Mouse (Mus musculus) neural tube, embryonic 11.5 days (tissue): ENCODE measurements around the gene Lsm7. TPM values are rescaled to one million over a fixed set of nuclear protein-coding genes. Genes with fewer than 3 reads are reported as not detected.
A peak's percentile ranks its signal among the peaks of the same experiment; 100 is the strongest.
"Not testable (repeated sequence)": the region's sequence is repeated elsewhere in the genome, so short reads cannot be mapped to it uniquely, and the experiment has no call there.

Experiments
- ATAC-seq: fragments of 200-750 bp; cut with Nextera tagmentation; 2 replicates; pipeline ENCODE4 v1.8.0; 2017; ENCODE audit warnings: moderate number of reproducible peaks, mild to moderate bottlenecking, moderate TSS enrichment, moderate library complexity; ENCODE audit not compliant: insufficient read depth, low FRiP score, low TSS enrichment
- DNase-seq: peaks from one replicate; pipeline ENCODE4 v3.0.0-alpha.2; 2015; ENCODE audit warnings: low spot score
- H3K27ac ChIP-seq: fragments of 300-500 bp; sonication (generic); 2 replicates; pipeline ENCODE4 v1.5.1; 2014; ENCODE audit warnings: low read depth, mild to moderate bottlenecking, low read length
- H3K27me3 ChIP-seq: fragments of 300-500 bp; sonication (generic); 2 replicates; pipeline ENCODE4 v1.6.1; 2014; ENCODE audit warnings: mild to moderate bottlenecking, low read length, mixed read lengths; ENCODE audit not compliant: control insufficient read depth, insufficient read depth
- H3K36me3 ChIP-seq: fragments of 300-500 bp; sonication (generic); 2 replicates; pipeline ENCODE4 v1.6.1; 2014; ENCODE audit warnings: mild to moderate bottlenecking, low read length, moderate library complexity, mixed read lengths; ENCODE audit not compliant: control insufficient read depth, insufficient read depth
- H3K4me1 ChIP-seq: fragments of 300-500 bp; sonication (generic); 2 replicates; pipeline ENCODE4 v1.6.1; 2014; ENCODE audit warnings: low read length, mixed read lengths; ENCODE audit not compliant: control insufficient read depth, insufficient read depth
- H3K4me2 ChIP-seq: fragments of 300-500 bp; sonication (generic); 2 replicates; pipeline ENCODE4 v1.6.1; 2014; ENCODE audit warnings: low read depth, mild to moderate bottlenecking, moderate library complexity
- H3K4me3 ChIP-seq: fragments of 300-500 bp; sonication (generic); 2 replicates; pipeline ENCODE4 v1.5.1; 2014; ENCODE audit warnings: low read depth, low read length
- H3K9ac ChIP-seq: fragments of 300-500 bp; sonication (generic); 2 replicates; pipeline ENCODE4 v1.6.1; 2014; ENCODE audit warnings: mild to moderate bottlenecking, low read length
- H3K9me3 ChIP-seq: fragments of 300-500 bp; sonication (generic); 2 replicates; pipeline ENCODE4 v1.6.1; 2016; ENCODE audit warnings: low read length; ENCODE audit not compliant: control insufficient read depth
- WGBS: fragments of 180-500 bp; shearing (Covaris S2); extraction: QIAGEN DNeasy Blood & Tissue Kit; methylation state at CpG from one replicate; pipeline ENCODE4 v1.1.7; 2014; 5-methylcytosine and 5-hydroxymethylcytosine counted together
- polyA plus RNA-seq: library from polyadenylated mRNA; unstranded; fragments of >200 nt; fragmentation: Nextera tagmentation; extraction: Ambion mirVana; gene quantifications from 2 replicates; pipeline ENCODE4 v1.2.1, GENCODE M21; 2014

Gene Lsm7
- polyA plus RNA-seq, 1 experiment from 2014 or later = 307 TPM

DNA sequence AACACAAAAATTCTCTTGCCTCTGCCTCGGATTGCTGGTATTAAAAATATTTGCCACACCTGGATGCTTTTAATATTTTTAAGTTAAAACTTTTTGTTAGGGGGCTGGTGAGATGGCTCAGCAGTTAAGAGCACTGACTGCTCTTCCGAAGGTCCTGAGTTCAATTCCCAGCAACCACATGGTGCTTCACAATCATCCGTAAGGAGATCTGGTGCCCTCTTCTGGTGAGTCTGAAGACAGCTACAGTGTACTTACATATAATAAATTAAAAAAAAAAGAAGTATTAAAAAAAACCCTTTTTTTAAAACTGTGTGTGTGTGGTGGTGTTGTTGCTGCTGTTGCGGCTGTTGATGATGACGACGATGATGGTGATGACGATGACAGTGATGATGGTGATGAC lies 37.1 kb downstream of the Lsm7 start:
- not testable (repeated sequence) for DNase-seq, H3K27me3 ChIP-seq, H3K27ac ChIP-seq, H3K9ac ChIP-seq, H3K4me2 ChIP-seq, H3K9me3 ChIP-seq, ATAC-seq, H3K4me3 ChIP-seq, H3K36me3 ChIP-seq, H3K4me1 ChIP-seq
- 85% methylated on average over 7 of the region's 7 CpGs for WGBS

DNA sequence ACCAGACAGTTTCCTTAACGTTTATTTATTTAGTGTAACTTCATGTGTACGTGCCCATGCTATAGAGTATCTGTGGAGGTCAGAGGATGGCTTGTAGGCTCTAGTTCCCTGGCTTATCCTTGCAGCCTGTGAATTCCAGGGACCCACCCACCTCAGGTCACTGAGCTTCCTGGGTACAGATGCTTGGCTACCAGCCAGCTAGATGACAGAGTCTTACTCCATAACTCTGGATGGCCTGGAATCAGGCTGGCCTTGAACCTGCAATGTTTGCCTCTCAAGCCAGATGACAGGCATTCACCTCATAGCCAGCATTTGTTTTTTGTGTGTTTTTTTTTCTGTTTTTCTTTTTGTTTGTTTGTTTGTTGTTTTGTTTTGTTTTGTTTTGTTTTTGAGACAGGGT lies 37.8 kb downstream of the Lsm7 start:
- Histone ChIP-seq H3K4me3 (no peak overlapping the region), H3K27me3 (no peaks in the 10 kb centered on the region), H3K9me3 (no peaks in the 10 kb centered on the region), H3K27ac (no peak overlapping the region), H3K36me3 (no peaks in the 10 kb centered on the region), H3K9ac (no peak overlapping the region), H3K4me1 (no peaks in the 10 kb centered on the region), H3K4me2 (no peak overlapping the region)
- no peak for ATAC-seq
- no peak for DNase-seq
- WGBS = 69% methylated on average over 2 of the region's 2 CpGs

DNA sequence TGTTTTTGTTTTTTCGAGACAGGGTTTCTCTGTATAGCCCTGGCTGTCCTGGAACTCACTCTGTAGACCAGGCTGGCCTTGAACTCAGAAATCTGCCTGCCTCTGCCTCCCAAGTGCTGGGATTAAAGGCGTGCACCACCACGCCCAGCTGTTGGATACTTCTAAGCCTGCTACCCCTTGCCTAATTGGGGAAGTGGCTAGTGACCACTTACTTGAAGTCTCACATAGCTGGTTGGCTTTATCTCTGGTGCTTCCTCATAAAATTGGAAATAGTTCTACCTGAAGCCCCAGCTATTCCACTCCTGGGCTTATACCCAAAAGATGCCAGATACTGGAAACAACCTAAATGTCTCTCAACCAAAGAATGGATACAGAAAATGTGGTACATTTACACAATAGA lies 38.7 kb downstream of the Lsm7 start:
- ATAC-seq, H3K4me2 ChIP-seq: not testable (repeated sequence)
- 78% methylated on average over 3 of the region's 3 CpGs for WGBS

DNA sequence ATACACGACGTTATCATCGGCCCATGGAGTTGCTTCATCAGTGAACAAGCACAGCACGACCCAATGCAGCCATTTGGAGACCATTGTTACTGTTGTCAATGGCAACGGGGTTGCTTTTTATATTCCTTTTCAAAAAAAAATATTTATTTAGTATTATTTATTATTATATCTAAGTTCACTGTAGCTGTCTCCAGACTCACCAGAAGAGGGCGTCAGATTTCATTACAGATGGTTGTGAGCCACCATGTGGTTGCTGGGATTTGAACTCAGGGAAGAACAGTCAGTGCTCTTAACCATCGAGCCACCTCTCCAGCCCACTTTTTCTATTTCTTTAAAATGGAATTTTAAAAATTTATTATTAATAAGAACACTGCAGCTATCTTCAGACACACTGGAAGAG lies 40.2 kb downstream of the Lsm7 start:
- no peak for ATAC-seq
- peaks cover 3% of the 10 kb centered on the region; the same call in 1 of the 2 replicates for H3K4me1 ChIP-seq
- no peak overlapping the region for H3K9ac ChIP-seq
- peaks cover 7% of the 10 kb centered on the region; the same call in 1 of the 2 replicates for H3K27me3 ChIP-seq
- no peak overlapping the region for H3K4me2 ChIP-seq
- no peak overlapping the region for H3K27ac ChIP-seq
- 74% methylated on average over 7 of the region's 7 CpGs for WGBS
- DNase-seq = no peak
- no peaks in the 10 kb centered on the region for H3K9me3 ChIP-seq
- H3K4me3 ChIP-seq = no peak overlapping the region
- no peaks in the 10 kb centered on the region for H3K36me3 ChIP-seq

More for the DNA sequence above, 38.7 kb downstream of the Lsm7 start:
- not testable (repeated sequence) for DNase-seq, H3K9me3 ChIP-seq, H3K27me3 ChIP-seq, H3K4me3 ChIP-seq, H3K9ac ChIP-seq, H3K4me1 ChIP-seq, H3K36me3 ChIP-seq, H3K27ac ChIP-seq

DNA sequence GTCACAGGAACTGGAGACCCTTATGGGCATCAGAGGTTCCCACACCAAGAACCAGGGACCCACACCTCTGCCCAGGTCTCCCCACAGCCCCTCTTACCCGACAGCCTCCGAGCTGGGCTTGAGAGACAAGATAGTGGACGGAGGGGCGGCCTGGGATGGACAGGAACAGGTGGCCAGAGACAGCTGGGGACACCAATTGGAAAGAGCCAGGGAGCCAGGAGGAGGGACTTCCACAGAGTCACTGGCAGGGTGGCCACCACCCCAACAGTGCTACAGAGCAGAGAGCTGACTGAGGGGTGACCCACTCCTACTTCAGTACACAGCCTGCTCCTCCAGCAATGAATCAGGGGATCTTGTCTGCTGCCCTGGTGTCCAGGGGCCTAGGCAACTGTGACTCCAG lies 41.6 kb downstream of the Lsm7 start, which contains the start of gene Jsrp1:
Gene Jsrp1 (minus strand): TSS at position 133 of the 400 bp plus-strand sequence.
- Histone ChIP-seq H3K9me3 (no peaks in the 10 kb centered on the region), H3K9ac (no peak within 1 kb of the TSS), H3K36me3 (no peaks in the 10 kb centered on the region), H3K27ac (no peak within 1 kb of the TSS), H3K27me3 (peaks cover 17% of the 10 kb centered on the region), H3K4me3 (no peak within 1 kb of the TSS), H3K4me1 (peaks cover 11% of the 10 kb centered on the region; the same call in 1 of the 2 replicates), H3K4me2 (no peak within 1 kb of the TSS)
- DNase-seq (no peak), ATAC-seq (no peak)
- WGBS = 67% methylated on average over 4 of the region's 4 CpGs

DNA sequence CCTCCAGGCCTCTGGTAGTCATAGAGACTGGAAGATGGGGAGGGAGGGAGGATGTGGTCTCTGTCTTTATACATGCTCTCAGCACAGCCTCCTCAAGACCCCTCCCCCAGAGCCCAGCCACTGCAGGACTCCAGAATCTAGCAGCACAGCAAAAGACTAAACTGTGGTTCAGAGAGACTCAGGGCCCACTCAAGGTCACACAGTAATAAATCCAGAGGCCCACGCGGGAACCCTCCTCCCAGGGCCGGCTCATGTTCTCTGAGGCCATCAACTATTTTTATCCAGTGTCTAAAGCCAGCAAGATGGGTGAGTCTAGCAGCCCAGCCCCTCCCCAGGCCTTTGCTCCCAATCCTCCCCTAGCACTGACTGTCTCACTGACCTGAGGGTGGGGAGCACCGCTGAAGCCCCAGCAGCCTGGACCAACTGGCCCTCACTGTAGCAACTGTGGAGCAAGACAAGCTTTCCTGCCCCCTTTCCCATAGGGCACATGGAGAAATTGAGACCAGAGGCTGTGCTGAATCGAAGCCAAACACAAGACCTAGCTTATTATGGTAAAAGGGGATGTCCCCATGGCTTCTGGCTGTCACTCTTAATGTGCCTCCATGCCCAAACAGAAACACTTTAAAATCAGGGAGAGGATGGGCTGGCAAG lies 42.5 kb downstream of the Lsm7 start:
- H3K27ac ChIP-seq = no peak overlapping the region
- no peaks in the 10 kb centered on the region for H3K9me3 ChIP-seq
- H3K9ac ChIP-seq = no peak overlapping the region
- no peaks in the 10 kb centered on the region for H3K36me3 ChIP-seq
- H3K4me1 ChIP-seq = peaks cover 13% of the 10 kb centered on the region; the same call in 1 of the 2 replicates
- WGBS = 61% methylated on average over 5 of the region's 5 CpGs
- H3K27me3 ChIP-seq = peaks cover 21% of the 10 kb centered on the region
- ATAC-seq (no peak), DNase-seq (no peak)
- H3K4me2 ChIP-seq = no peak overlapping the region
- H3K4me3 ChIP-seq = no peak overlapping the region

DNA sequence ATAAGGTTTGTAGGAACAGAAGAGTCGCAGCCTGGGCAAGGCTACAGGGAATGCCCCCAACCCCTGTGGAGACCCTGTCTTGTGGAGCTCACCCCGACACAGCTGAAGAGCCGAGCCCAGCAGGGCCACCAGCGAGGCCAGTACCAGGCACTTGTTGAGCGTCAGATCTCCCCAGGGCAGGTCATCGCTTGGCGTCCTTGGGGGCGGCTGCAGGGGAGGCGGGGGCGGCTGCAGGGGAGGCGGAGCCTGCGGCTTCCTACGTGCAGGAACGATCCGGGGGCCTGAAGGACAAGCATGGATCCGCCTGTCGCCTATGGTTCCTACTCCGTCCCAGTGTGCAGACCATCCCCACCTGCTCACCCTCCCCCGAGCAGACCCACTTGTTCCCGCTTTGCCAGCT lies 44.9 kb downstream of the Lsm7 start:
- no peak overlapping the region for H3K4me3 ChIP-seq
- no peaks in the 10 kb centered on the region; the same call in 1 of the 2 replicates for H3K36me3 ChIP-seq

DNA sequence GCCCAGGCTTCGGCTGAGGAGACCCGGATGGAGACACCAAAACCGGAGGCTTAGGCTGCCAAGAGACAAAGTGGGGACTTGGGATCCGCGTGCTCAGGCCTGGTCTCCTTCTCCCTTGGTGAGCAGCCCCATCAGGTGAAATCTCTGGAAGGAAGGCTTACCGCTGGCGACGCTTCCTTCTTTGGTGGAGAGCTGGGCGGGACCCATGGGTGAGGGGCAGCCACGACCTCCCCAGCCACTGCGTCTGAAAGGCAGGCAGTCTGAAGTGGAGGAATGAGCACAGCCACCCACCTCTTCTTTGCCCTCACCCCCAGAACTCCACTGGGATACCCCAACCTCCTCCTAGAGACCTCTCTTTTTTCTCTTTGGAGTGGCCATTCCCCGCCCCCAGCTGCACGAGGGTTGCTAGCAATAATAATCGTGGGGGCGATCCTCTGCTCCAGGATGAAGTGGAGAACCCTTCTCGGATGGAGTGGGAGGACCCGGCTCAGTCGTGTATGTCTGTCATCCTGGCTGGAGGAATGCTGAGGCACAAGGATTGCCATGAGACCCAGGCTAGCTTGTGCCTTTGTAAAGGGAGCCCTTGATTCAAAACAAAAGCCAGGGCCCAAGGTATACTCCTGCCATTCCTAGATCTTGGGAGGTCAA lies 45.9 kb downstream of the Lsm7 start:
- peaks cover 25% of the 10 kb centered on the region for H3K4me1 ChIP-seq
- peak overlapping the region; percentile 39 for H3K9ac ChIP-seq
- H3K4me2 ChIP-seq = peak overlapping the region; percentile 32
- H3K36me3 ChIP-seq = peaks cover 6% of the 10 kb centered on the region
- no peak for ATAC-seq
- WGBS = 11% methylated on average over 18 of the region's 18 CpGs
- H3K27me3 ChIP-seq = peaks cover 21% of the 10 kb centered on the region
- H3K9me3 ChIP-seq = no peaks in the 10 kb centered on the region
- no peak overlapping the region for H3K4me3 ChIP-seq
- DNase-seq = no peak
- no peak overlapping the region for H3K27ac ChIP-seq

More for the DNA sequence above, 44.9 kb downstream of the Lsm7 start:
- Histone ChIP-seq H3K4me2 (no peak overlapping the region), H3K27me3 (peaks cover 21% of the 10 kb centered on the region), H3K9me3 (no peaks in the 10 kb centered on the region), H3K27ac (no peak overlapping the region), H3K9ac (no peak overlapping the region), H3K4me1 (peaks cover 25% of the 10 kb centered on the region)
- 6% methylated on average over 18 of the region's 20 CpGs for WGBS
- no peak for ATAC-seq
- no peak for DNase-seq
